Mouse (Mus musculus): ENCODE data around the gene Aldh6a1. TPM values are rescaled to one million over a fixed set of nuclear protein-coding genes. Genes with fewer than 3 reads are reported as not detected.

Gene Aldh6a1
- polyA plus RNA-seq, 1 experiment from 2014 or later, result 26.6 TPM

GRCm38 (mm10) chr12:84407874-84408818, 42.7 kb downstream of the Aldh6a1 start:
- peak; percentile 73 for ATAC-seq (ENCODE audit: low FRiP score)
- Histone ChIP-seq H3K9me3 (no peaks in the 10 kb centered on the region), H3K4me3 (replicated peaks) (peak overlapping the region; percentile 60), H3K4me1 (peaks cover 11% of the 10 kb centered on the region), H3K4me2 (peak overlapping the region; percentile 95), H3K9ac (peak overlapping the region; percentile 70), H3K27me3 (no peaks in the 10 kb centered on the region), H3K36me3 (replicated peaks) (no peaks in the 10 kb centered on the region), H3K27ac (peak overlapping the region; percentile 80)
- WGBS, result 1% methylated on average over 45 of the region's 52 CpGs

GRCm38 (mm10) chr12:84407259-84407658, 43.5 kb downstream of the Aldh6a1 start:
- Histone ChIP-seq H3K9ac (no peak overlapping the region), H3K4me2 (no peak overlapping the region), H3K4me3 (replicated peaks) (no peak overlapping the region), H3K27me3 (no peaks in the 10 kb centered on the region), H3K9me3 (no peaks in the 10 kb centered on the region), H3K27ac (no peak overlapping the region), H3K36me3 (replicated peaks) (no peaks in the 10 kb centered on the region), H3K4me1 (peaks cover 11% of the 10 kb centered on the region)
- ATAC-seq (ENCODE audit: low FRiP score), result no peak
- 66% methylated on average over 4 of the region's 4 CpGs for WGBS

GRCm38 (mm10) chr12:84404541-84404940, 46.3 kb downstream of the Aldh6a1 start:
- whole genome bisulfite sequencing, result 63% methylated on average over 6 of the region's 6 CpGs
- H3K9ac ChIP-seq, result no peak overlapping the region
- H3K4me1 ChIP-seq, result peaks cover 10% of the 10 kb centered on the region
- no peaks in the 10 kb centered on the region for H3K36me3 ChIP-seq (replicated peaks)
- H3K27ac ChIP-seq, result no peak overlapping the region
- H3K9me3 ChIP-seq, result no peaks in the 10 kb centered on the region
- no peak overlapping the region for H3K4me2 ChIP-seq
- no peaks in the 10 kb centered on the region for H3K27me3 ChIP-seq
- H3K4me3 ChIP-seq (replicated peaks), result no peak overlapping the region
- ATAC-seq (ENCODE audit: low FRiP score), result no peak

GRCm38 (mm10) chr12:84402923-84403322, 47.9 kb downstream of the Aldh6a1 start:
- Histone ChIP-seq H3K27me3 (no peaks in the 10 kb centered on the region), H3K4me1 (peaks cover 4% of the 10 kb centered on the region), H3K4me2 (no peak overlapping the region), H3K36me3 (replicated peaks) (no peaks in the 10 kb centered on the region), H3K9ac (no peak overlapping the region), H3K4me3 (replicated peaks) (no peak overlapping the region), H3K27ac (no peak overlapping the region), H3K9me3 (no peaks in the 10 kb centered on the region)
- 82% methylated on average over 9 of the region's 9 CpGs for WGBS
- ATAC-seq (ENCODE audit: low FRiP score), result no peak

- Histone ChIP-seq H3K4me1 (no peaks in the 10 kb centered on the region), H3K4me2 (no peak overlapping the region), H3K27me3 (no peaks in the 10 kb centered on the region), H3K9ac (no peak overlapping the region), H3K36me3 (replicated peaks) (no peaks in the 10 kb centered on the region), H3K27ac (no peak overlapping the region), H3K4me3 (replicated peaks) (no peak overlapping the region), H3K9me3 (no peaks in the 10 kb centered on the region)
- 82% methylated on average over 3 of the region's 3 CpGs for WGBS
- no peak for ATAC-seq (ENCODE audit: low FRiP score)
Observed at GRCm38 (mm10) chr12:84400653-84401052, 50.2 kb downstream of the Aldh6a1 start.

- 82% methylated on average over 3 of the region's 3 CpGs for WGBS
- Histone ChIP-seq H3K4me2 (no peak overlapping the region), H3K4me1 (no peaks in the 10 kb centered on the region), H3K4me3 (replicated peaks) (no peak overlapping the region), H3K27ac (no peak overlapping the region), H3K9ac (no peak overlapping the region), H3K9me3 (no peaks in the 10 kb centered on the region), H3K27me3 (no peaks in the 10 kb centered on the region), H3K36me3 (replicated peaks) (no peaks in the 10 kb centered on the region)
- ATAC-seq (ENCODE audit: low FRiP score), result no peak
Observed at GRCm38 (mm10) chr12:84400068-84400467, 50.7 kb downstream of the Aldh6a1 start.

GRCm38 (mm10) chr12:84399663-84400062, 51.1 kb downstream of the Aldh6a1 start:
- no peak overlapping the region for H3K27ac ChIP-seq
- no peak overlapping the region for H3K4me3 ChIP-seq (replicated peaks)
- no peaks in the 10 kb centered on the region for H3K27me3 ChIP-seq
- no peaks in the 10 kb centered on the region for H3K9me3 ChIP-seq
- no peak for ATAC-seq (ENCODE audit: low FRiP score)
- 90% methylated on average over 9 of the region's 9 CpGs for WGBS
- H3K4me2 ChIP-seq, result no peak overlapping the region
- no peak overlapping the region for H3K9ac ChIP-seq
- H3K4me1 ChIP-seq, result no peaks in the 10 kb centered on the region
- H3K36me3 ChIP-seq (replicated peaks), result no peaks in the 10 kb centered on the region

GRCm38 (mm10) chr12:84399135-84399534, 51.7 kb downstream of the Aldh6a1 start:
- H3K4me3 ChIP-seq (replicated peaks), result no peak overlapping the region
- no peaks in the 10 kb centered on the region for H3K36me3 ChIP-seq (replicated peaks)
- H3K9me3 ChIP-seq, result no peaks in the 10 kb centered on the region
- no peak for ATAC-seq (ENCODE audit: low FRiP score)
- WGBS, result 82% methylated on average over 9 of the region's 9 CpGs
- H3K4me2 ChIP-seq, result no peak overlapping the region
- no peak overlapping the region for H3K27ac ChIP-seq
- no peaks in the 10 kb centered on the region for H3K27me3 ChIP-seq
- no peaks in the 10 kb centered on the region for H3K4me1 ChIP-seq
- no peak overlapping the region for H3K9ac ChIP-seq

- no peak for ATAC-seq (ENCODE audit: low FRiP score)
- Histone ChIP-seq H3K27ac (no peak overlapping the region), H3K4me3 (replicated peaks) (no peak overlapping the region), H3K4me2 (no peak overlapping the region), H3K27me3 (no peaks in the 10 kb centered on the region), H3K36me3 (replicated peaks) (no peaks in the 10 kb centered on the region), H3K4me1 (no peaks in the 10 kb centered on the region), H3K9ac (no peak overlapping the region), H3K9me3 (no peaks in the 10 kb centered on the region)
- WGBS, result 89% methylated on average over 5 of the region's 5 CpGs
Observed at GRCm38 (mm10) chr12:84398629-84399028, 52.2 kb downstream of the Aldh6a1 start.

- H3K9me3 ChIP-seq, result no peaks in the 10 kb centered on the region
- H3K27ac ChIP-seq, result no peak overlapping the region
- H3K4me2 ChIP-seq, result no peak overlapping the region
- ATAC-seq (ENCODE audit: low FRiP score), result no peak
- no peaks in the 10 kb centered on the region for H3K36me3 ChIP-seq (replicated peaks)
- no peak overlapping the region for H3K9ac ChIP-seq
- H3K27me3 ChIP-seq, result no peaks in the 10 kb centered on the region
- no peak overlapping the region for H3K4me3 ChIP-seq (replicated peaks)
- no peaks in the 10 kb centered on the region for H3K4me1 ChIP-seq
Observed at GRCm38 (mm10) chr12:84397685-84398084, 53.1 kb downstream of the Aldh6a1 start.

GRCm38 (mm10) chr12:84396947-84397679, 53.7 kb downstream of the Aldh6a1 start:
- no peaks in the 10 kb centered on the region for H3K9me3 ChIP-seq
- no peak overlapping the region for H3K27ac ChIP-seq
- H3K4me2 ChIP-seq, result no peak overlapping the region
- ATAC-seq (ENCODE audit: low FRiP score), result no peak
- H3K9ac ChIP-seq, result no peak overlapping the region
- H3K4me3 ChIP-seq (replicated peaks), result no peak overlapping the region
- 90% methylated on average over 14 of the region's 14 CpGs for WGBS
- H3K4me1 ChIP-seq, result no peaks in the 10 kb centered on the region
- no peaks in the 10 kb centered on the region for H3K36me3 ChIP-seq (replicated peaks)
- H3K27me3 ChIP-seq, result no peaks in the 10 kb centered on the region

GRCm38 (mm10) chr12:84393847-84394246, 57.0 kb downstream of the Aldh6a1 start:
- Histone ChIP-seq H3K27ac (no peak overlapping the region), H3K36me3 (replicated peaks) (no peaks in the 10 kb centered on the region), H3K4me1 (no peaks in the 10 kb centered on the region), H3K4me2 (no peak overlapping the region), H3K27me3 (no peaks in the 10 kb centered on the region), H3K9ac (no peak overlapping the region), H3K9me3 (no peaks in the 10 kb centered on the region), H3K4me3 (replicated peaks) (no peak overlapping the region)
- WGBS, result 89% methylated on average over 5 of the region's 5 CpGs
- no peak for ATAC-seq (ENCODE audit: low FRiP score)

All from forebrain, embryonic 12.5 days (tissue).